Mouse (Mus musculus) neutrophil, adult 5-6 weeks (primary cell): ENCODE measurements at regions not wholly inside any gene's neighbourhood (a gene's known extent, or its start where the extent isn't known, plus 50 kb on each side); places are given as distances from the start of the nearest gene placed in this dataset.

Source experiments
- ATAC-seq: fragments of 151-379, 151-347 bp; 2 replicates; pipeline ENCODE4 v1.8.0; 2017; ENCODE audit warnings: mild to moderate bottlenecking, moderate TSS enrichment; ENCODE audit not compliant: insufficient number of reproducible peaks, poor library complexity, low FRiP score, severe bottlenecking; ENCODE audit errors: extremely low read depth

GRCm38 (mm10) chr15:51502058-51502741 is 2382.5 kb upstream of the Gm7489 start:
- no peak for ATAC-seq

DNA sequence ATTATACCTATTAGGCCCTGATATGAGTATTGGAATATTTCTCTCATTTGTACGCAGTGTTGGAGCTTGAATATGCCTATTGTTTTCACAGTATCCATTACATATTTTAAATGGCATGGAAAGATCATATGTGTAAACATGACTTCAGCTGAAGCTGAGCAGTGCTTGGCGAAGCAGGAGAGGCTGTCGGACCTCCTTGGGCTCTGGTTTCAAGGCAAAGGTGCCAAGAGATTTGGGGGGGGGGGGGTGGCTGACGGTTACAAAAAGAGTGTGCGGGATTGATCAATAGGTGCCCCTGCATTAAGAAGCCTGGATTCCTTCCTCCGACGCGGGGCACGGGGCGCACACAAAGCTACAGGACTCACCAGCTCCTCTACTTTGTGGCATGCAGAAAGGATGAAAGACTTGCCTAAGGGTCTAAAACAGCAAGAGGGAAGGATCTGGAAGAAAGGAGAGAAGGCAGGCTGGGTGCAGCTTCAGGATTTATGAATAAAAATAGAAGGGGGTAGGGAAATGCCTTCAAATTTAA is 2381.9 kb upstream of the Gm7489 start:
- ATAC-seq, result no peak

GRCm38 (mm10) chr15:51503341-51503740 is 2381.4 kb upstream of the Gm7489 start:
- no peak for ATAC-seq

- ATAC-seq, result no peak
Observed at GRCm38 (mm10) chr15:51504016-51504760, 2380.5 kb upstream of the Gm7489 start.

DNA sequence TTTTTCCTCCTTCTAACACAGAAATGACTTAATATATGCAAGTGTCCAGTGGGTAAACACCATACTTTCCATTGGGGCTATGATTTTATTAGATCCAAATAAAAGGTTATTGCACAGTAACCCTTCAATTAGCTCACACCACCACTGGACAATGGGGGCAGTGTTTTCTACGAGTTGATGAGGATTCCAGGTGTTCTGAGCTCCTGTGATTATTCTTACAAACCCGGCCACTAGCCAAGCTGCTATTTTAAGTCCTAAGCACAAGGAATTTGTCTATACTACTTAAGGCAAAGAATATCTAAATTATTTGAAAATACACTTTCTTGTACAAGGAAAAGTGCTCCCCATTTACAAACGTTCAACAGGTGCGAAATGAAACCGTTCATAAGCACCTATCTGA is 2379.9 kb upstream of the Gm7489 start:
- ATAC-seq, result no peak

- 0 out of 2 replicates have a peak, but pooled peaks have one; percentile 30 for ATAC-seq
Observed at GRCm38 (mm10) chr15:51507126-51507525, 2377.6 kb upstream of the Gm7489 start.

- no peak for ATAC-seq
Observed at GRCm38 (mm10) chr15:51511319-51511718, 2373.4 kb upstream of the Gm7489 start.

DNA sequence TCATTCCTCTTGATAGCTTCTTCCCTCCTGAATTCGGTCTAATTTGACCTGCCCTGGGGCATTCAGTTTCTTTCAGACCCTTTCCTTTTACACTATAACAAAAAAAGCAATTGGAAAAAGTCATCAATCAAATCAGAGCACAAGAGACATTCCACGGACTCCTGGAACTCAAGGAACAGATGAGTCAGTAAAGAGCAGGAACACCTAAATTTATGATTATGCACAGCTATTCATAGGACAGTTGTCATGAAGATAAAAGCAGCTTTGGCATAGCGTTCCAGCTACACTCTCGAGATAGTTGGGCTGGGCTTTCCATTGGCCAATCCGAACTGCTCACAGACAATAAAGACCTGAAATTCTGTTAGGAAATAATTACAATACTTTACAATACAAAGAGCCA is 2348.4 kb upstream of the Gm7489 start:
- ATAC-seq, result no peak

DNA sequence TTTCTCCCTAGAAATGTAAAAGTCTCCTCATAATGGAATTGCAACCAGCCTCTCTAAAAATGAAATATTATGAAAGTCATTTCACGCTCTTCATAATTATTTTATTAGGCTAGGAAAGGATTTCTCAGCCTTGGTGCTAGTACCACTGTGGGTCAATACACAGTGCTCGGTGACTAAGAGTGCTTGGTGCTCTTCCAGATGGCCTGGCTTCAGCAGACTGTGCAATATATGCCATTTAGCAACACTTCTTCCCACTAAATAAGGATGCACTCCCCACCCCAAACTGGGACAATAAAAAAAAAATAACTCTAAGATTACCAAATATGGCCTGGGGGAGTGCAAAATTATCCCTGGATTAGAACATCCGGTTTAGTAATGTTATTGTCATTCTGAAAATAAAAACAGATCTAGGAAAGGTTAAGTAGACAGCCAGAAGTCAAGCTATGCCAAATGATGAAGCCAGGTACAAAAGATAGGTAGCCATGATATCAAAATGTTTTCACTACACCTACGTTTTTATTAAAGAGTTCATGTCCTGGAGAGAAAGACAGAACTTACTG is 2333.4 kb upstream of the Gm7489 start:
- ATAC-seq, result no peak

DNA sequence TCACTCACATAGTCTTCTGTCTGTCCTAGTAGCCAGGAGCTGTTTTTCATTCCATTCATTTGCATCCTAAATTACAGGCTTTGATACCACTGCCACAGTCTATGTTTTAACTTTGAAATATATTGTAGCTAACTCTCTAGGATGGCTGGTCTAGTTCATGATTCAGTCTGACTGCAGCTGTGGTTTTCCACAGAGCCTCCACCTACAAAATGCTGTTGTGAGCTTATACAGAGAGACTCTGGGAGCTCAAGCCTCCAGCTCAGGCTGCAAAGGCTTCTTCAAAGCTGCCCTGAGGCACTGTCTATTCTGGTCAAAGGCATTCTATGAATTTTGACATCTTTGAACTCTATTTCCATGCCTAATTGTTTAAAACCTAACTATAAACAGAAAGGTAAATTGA is 2326.5 kb upstream of the Gm7489 start:
- ATAC-seq, result no peak

DNA sequence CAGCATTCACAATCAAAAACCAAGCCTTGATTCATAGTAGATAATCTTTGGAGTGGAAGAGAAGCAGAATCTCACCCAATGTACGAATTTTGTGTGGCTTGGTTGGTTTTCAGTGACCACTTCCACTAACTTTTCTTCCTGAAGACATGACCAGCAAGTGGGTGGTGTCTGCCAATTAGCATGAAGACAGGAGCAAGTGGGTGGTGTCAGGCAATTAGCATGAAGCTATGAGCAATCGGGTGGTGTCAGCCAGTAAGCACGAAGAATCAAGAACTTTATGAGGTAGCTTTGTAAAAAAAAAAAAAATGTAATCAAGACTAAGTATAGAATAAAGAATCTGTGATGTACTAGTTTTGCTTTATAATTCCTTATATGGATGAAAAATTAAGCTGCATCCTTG is 2319.2 kb upstream of the Gm7489 start:
- ATAC-seq, result no peak

DNA sequence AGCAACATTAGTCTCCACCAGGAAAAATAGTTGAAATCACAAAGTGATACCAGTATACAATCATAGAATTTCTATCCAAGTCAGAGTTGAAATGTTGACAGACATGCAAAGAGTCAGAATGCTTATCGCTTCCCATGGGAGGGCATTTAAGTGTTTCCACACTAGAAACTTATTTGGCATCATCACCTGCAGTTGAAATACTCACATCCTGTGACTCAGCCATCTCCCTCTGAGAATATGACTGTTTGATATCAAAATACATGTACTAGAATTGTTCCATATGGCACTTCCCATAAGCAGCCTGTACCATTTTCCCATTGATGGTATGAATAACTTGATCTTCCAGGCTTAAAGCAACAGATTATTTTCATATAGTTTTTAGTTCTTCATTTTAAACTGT is 2314.1 kb upstream of the Gm7489 start:
- no peak for ATAC-seq

DNA sequence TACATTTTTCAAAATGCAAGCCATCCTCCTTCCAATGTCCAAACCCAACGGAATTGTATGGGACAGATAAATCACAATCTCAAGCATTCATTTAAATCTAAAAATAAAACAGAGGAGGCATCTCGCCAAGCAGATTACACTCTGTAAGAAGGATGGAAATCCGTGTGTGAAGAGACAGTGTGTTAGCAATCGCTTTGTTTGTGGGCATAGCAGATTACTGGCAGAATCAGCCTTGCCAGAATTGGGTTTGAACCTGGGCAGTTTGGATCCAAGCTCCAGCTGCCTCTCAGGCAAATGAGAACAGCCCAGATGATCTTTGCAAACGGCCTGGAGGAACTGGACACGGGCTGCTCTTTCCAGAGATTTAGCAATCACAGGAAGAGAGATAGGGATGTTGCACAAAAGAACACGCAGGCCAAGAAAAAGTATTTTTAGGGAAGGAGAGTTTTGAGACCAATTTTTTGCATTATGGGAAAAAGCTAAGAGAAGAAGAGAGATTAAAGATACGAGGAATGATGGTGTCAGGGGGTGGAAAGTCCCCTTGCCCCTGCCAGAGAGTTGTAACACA is 2310.1 kb upstream of the Gm7489 start:
- ATAC-seq, result no peak

GRCm38 (mm10) chr15:51583636-51584035 is 2301.1 kb upstream of the Gm7489 start:
- ATAC-seq, result no peak

DNA sequence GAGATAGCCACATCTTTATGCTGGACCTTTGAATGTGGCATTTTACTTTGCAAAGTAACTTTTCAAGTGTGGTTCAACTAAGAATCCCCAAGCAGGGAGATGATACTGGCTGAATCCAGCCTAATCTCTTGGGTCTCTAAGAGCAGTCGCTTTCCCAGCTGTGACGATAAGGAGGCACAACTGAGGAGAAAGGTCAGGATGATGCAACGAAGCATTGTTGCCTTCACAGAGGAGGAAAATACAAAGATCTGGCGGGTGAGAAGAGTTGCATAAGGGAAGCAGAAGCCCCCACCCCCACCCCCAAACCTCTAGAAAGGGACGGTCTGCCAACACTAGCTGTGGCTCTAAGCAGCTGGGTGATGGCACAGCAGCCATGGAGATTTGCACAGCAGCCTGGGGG is 2298.6 kb upstream of the Gm7489 start:
- no peak for ATAC-seq

GRCm38 (mm10) chr15:51591406-51592068 is 2293.2 kb upstream of the Gm7489 start:
- no peak for ATAC-seq

GRCm38 (mm10) chr15:51592069-51592435 is 2292.7 kb upstream of the Gm7489 start:
- ATAC-seq, result no peak

DNA sequence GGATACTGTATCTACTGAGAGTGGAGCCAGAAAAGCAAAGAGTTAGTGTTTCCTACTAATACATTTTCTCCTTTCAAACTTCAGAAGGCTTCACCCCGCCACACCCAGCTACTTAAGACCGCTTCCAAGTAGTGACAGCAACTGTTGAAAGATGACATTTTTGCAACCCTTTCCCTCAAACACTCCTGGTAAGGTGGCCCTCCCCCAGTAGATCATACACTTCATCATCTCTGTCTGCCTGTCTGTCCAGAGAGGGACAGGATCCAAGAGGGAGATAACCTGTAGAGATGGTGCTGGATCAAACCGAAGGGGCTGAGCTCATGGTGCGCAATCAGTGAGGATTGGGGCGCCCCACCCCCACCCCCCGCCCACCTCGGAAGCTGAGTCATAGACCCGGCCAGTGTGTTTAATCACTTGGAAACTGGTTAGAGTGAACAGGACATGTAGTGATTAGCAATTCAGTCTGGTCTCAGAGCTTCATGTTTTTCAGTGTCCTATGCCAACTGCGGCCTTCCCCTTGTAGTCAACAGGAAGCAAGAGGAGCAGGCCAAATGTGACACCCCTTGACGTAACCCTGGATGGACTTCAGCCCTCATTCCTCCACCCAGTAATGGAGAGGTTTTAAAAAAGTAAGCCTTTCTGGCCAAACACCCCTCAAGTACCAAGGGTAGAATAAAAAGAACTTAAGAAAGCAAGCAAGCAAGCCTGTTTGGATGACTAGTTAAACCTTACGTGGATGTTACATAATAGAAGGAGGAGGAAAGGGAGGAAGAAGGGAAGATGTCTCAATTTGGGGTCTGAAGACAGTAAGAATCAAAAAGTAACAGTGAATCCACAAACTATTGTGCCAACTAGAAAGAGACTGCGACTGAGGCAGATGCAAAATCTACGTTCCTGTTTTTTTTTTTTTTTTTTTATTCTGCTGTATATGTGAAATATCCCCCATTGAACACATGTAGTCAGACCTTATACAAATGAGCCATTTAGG is 2291.9 kb upstream of the Gm7489 start:
- ATAC-seq, result no peak
